Mouse (Mus musculus) stomach, postnatal 0 days (tissue): ENCODE data around the gene Dmkn. TPM values are rescaled to one million over a fixed set of nuclear protein-coding genes. Genes with fewer than 3 reads are reported as not detected.

Experiments
- ATAC-seq: fragments of 200-750 bp; cut with Nextera tagmentation; 2 replicates; pipeline ENCODE4 v1.8.0; 2017; ENCODE audit not compliant: low FRiP score, low TSS enrichment
- DNase-seq: peaks from one replicate; pipeline ENCODE4 v3.0.0-alpha.2; 2016; ENCODE audit warnings: low spot score
- H3K27ac ChIP-seq: fragments of 300-500 bp; sonication (generic); replicated peaks from 2 replicates; pipeline ENCODE4 v1.5.1; 2014; ENCODE audit warnings: mild to moderate bottlenecking, control low read depth
- H3K27me3 ChIP-seq: fragments of 300-500 bp; sonication (generic); 2 replicates; pipeline ENCODE4 v1.6.1; 2014; ENCODE audit warnings: low read length; ENCODE audit not compliant: control insufficient read depth, insufficient read depth
- H3K36me3 ChIP-seq: fragments of 300-500 bp; sonication (generic); 2 replicates; pipeline ENCODE4 v1.6.1; 2014; ENCODE audit warnings: low read length, mixed read lengths; ENCODE audit not compliant: control insufficient read depth, insufficient read depth
- H3K4me1 ChIP-seq: fragments of 300-500 bp; sonication (generic); replicated peaks from 2 replicates; pipeline ENCODE4 v1.6.1; 2014; ENCODE audit warnings: antibody characterized with exemption; ENCODE audit not compliant: control insufficient read depth, insufficient read depth
- H3K4me2 ChIP-seq: fragments of 300-500 bp; sonication (generic); replicated peaks from 2 replicates; pipeline ENCODE4 v1.6.1; 2014; ENCODE audit warnings: low read depth, mild to moderate bottlenecking, control low read depth, moderate library complexity
- H3K4me3 ChIP-seq: fragments of 300-500 bp; sonication (generic); 2 replicates; pipeline ENCODE4 v1.5.1; 2014; ENCODE audit warnings: low read depth, low read length, control low read depth
- H3K9ac ChIP-seq: fragments of 300-500 bp; sonication (generic); 2 replicates; pipeline ENCODE4 v1.6.1; 2014; ENCODE audit warnings: mild to moderate bottlenecking, low read length, control low read depth, mixed read lengths
- H3K9me3 ChIP-seq: fragments of 300-500 bp; sonication (generic); 2 replicates; pipeline ENCODE4 v1.6.1; 2016; ENCODE audit warnings: low read length; ENCODE audit not compliant: control insufficient read depth
- CTCF ChIP-seq: IDR thresholded peaks from 2 replicates; pipeline ENCODE4 v1.5.1; 2016; ENCODE audit warnings: antibody characterized with exemption, low read depth, mild to moderate bottlenecking, moderate library complexity
- EP300 ChIP-seq: optimal IDR thresholded peaks from 2 replicates; pipeline ENCODE3; 2016; ENCODE audit warnings: antibody characterized with exemption
- WGBS: fragments of 180-500 bp; shearing (Covaris S2); extraction: QIAGEN DNeasy Blood & Tissue Kit; methylation state at CpG from one replicate; pipeline ENCODE4 v1.1.7; 2014; 5-methylcytosine and 5-hydroxymethylcytosine counted together
- polyA plus RNA-seq: library from polyadenylated mRNA; unstranded; fragments of >200 nt; fragmentation: Nextera tagmentation; extraction: Ambion mirVana; gene quantifications from 2 replicates; pipeline ENCODE4 v1.2.1, GENCODE M21; 2015

Dmkn gene
- 1,959 and 2,038 TPM in 2 replicates for polyA plus RNA-seq

GRCm38 (mm10) chr7:30763456-30763855 lies at the start of gene Dmkn:
TSS of gene Dmkn (plus strand) at chr7:30763756.
- no peaks in the 10 kb centered on the region; the same call in 1 of the 2 replicates for H3K4me1 ChIP-seq
- H3K9me3 ChIP-seq = no peaks in the 10 kb centered on the region
- TF ChIP-seq EP300 (no peak), CTCF (no peak)
- DNase-seq (peak; percentile 36), ATAC-seq (peak; percentile 56; the same call in 1 of the 2 replicates)
- H3K27me3 ChIP-seq = no peaks in the 10 kb centered on the region
- WGBS = 31% methylated on average over 5 of the region's 5 CpGs
- peak within 1 kb of the TSS; percentile 56 for H3K27ac ChIP-seq
- no peak within 1 kb of the TSS for H3K4me2 ChIP-seq
- H3K4me3 ChIP-seq = no peak within 1 kb of the TSS
- H3K36me3 ChIP-seq = no peaks in the 10 kb centered on the region
- H3K9ac ChIP-seq = no peak within 1 kb of the TSS

GRCm38 (mm10) chr7:30717006-30717715 lies 46.4 kb upstream of the Dmkn start:
- Histone ChIP-seq H3K9ac (no peak overlapping the region), H3K36me3 (no peaks in the 10 kb centered on the region), H3K4me2 (peak overlapping the region; percentile 51), H3K9me3 (no peaks in the 10 kb centered on the region), H3K4me1 (no peaks in the 10 kb centered on the region), H3K27me3 (no peaks in the 10 kb centered on the region), H3K4me3 (peak overlapping the region; percentile 19), H3K27ac (no peak overlapping the region)
- ATAC-seq = peak; percentile 90
- 2% methylated on average over 43 of the region's 43 CpGs for WGBS
- TF ChIP-seq CTCF (no peak), EP300 (no peak)
- peak; percentile 90 for DNase-seq

- ATAC-seq (no peak; the same call in 1 of the 2 replicates), DNase-seq (no peak)
- H3K4me1 ChIP-seq = no peaks in the 10 kb centered on the region
- H3K27ac ChIP-seq = no peak overlapping the region
- no peaks in the 10 kb centered on the region for H3K36me3 ChIP-seq
- TF ChIP-seq CTCF = peak; percentile 43
- TF ChIP-seq EP300 = no peak
- no peak overlapping the region for H3K9ac ChIP-seq
- no peaks in the 10 kb centered on the region for H3K9me3 ChIP-seq
- peak overlapping the region; percentile 51 for H3K4me2 ChIP-seq
- H3K4me3 ChIP-seq = peak overlapping the region; percentile 19
- WGBS = 15% methylated on average over 14 of the region's 14 CpGs
- H3K27me3 ChIP-seq = no peaks in the 10 kb centered on the region
Measured at GRCm38 (mm10) chr7:30717716-30718046, 45.9 kb upstream of the Dmkn start.

- H3K27me3 ChIP-seq = no peaks in the 10 kb centered on the region
- ATAC-seq (no peak), DNase-seq (no peak)
- no peaks in the 10 kb centered on the region for H3K36me3 ChIP-seq
- H3K27ac ChIP-seq = no peak overlapping the region
- WGBS = 86% methylated on average over 5 of the region's 5 CpGs
- no peak overlapping the region for H3K4me2 ChIP-seq
- no peaks in the 10 kb centered on the region for H3K9me3 ChIP-seq
- no peak overlapping the region for H3K9ac ChIP-seq
- no peaks in the 10 kb centered on the region for H3K4me1 ChIP-seq
- TF ChIP-seq EP300 (no peak), CTCF (no peak)
- H3K4me3 ChIP-seq = no peak overlapping the region
Measured at GRCm38 (mm10) chr7:30719669-30720068, 43.9 kb upstream of the Dmkn start.

GRCm38 (mm10) chr7:30721286-30721685 lies 42.3 kb upstream of the Dmkn start:
- H3K9ac ChIP-seq = no peak overlapping the region
- TF ChIP-seq EP300 (no peak), CTCF (no peak)
- no peak overlapping the region for H3K4me2 ChIP-seq
- H3K4me3 ChIP-seq = no peak overlapping the region
- ATAC-seq = no peak
- H3K9me3 ChIP-seq = no peaks in the 10 kb centered on the region
- 80% methylated on average over 7 of the region's 7 CpGs for WGBS
- no peak for DNase-seq
- no peaks in the 10 kb centered on the region for H3K36me3 ChIP-seq
- no peak overlapping the region for H3K27ac ChIP-seq
- no peaks in the 10 kb centered on the region for H3K4me1 ChIP-seq
- no peaks in the 10 kb centered on the region for H3K27me3 ChIP-seq

GRCm38 (mm10) chr7:30723274-30723953 lies 40.1 kb upstream of the Dmkn start:
- Histone ChIP-seq H3K27ac (no peak overlapping the region), H3K9ac (no peak overlapping the region), H3K9me3 (no peaks in the 10 kb centered on the region), H3K4me3 (no peak overlapping the region), H3K4me2 (no peak overlapping the region), H3K27me3 (no peaks in the 10 kb centered on the region), H3K36me3 (no peaks in the 10 kb centered on the region), H3K4me1 (no peaks in the 10 kb centered on the region; the same call in 1 of the 2 replicates)
- DNase-seq = no peak
- TF ChIP-seq CTCF (no peak), EP300 (no peak)
- WGBS = 52% methylated on average over 6 of the region's 6 CpGs
- no peak for ATAC-seq
